Mouse (Mus musculus) forebrain, embryonic 10.5 days (tissue): Measurements from ENCODE around the gene Prr14. TPM values are rescaled to one million over a fixed set of nuclear protein-coding genes. Genes with fewer than 3 reads are reported as not detected.
"Not testable (repeated sequence)": the region's sequence is repeated elsewhere in the genome, so short reads cannot be mapped to it uniquely, and the experiment has no call there.

Experiments used
- DNase-seq: peaks from one replicate; pipeline ENCODE4 v3.0.0-alpha.2; 2017; ENCODE audit warnings: low spot score; ENCODE audit errors: extremely low spot score
- H3K27ac ChIP-seq: fragments of 300-500 bp; sonication (generic); 2 replicates; pipeline ENCODE4 v1.5.1; 2016; ENCODE audit warnings: mild to moderate bottlenecking
- H3K27me3 ChIP-seq: fragments of 300-500 bp; sonication (generic); 2 replicates; pipeline ENCODE4 v1.6.1; 2016; ENCODE audit warnings: mild to moderate bottlenecking; ENCODE audit not compliant: poor library complexity, severe bottlenecking
- H3K36me3 ChIP-seq: fragments of 300-500 bp; sonication (generic); replicated peaks from 2 replicates; pipeline ENCODE4 v1.6.1; 2016; ENCODE audit warnings: mild to moderate bottlenecking, moderate library complexity
- H3K4me1 ChIP-seq: fragments of 300-500 bp; sonication (generic); 2 replicates; pipeline ENCODE4 v1.6.1; 2016
- H3K4me3 ChIP-seq: fragments of 300-500 bp; sonication (generic); 2 replicates; pipeline ENCODE4 v1.5.1; 2016; ENCODE audit warnings: mild to moderate bottlenecking, moderate library complexity
- H3K9me3 ChIP-seq: fragments of 300-500 bp; sonication (generic); 2 replicates; pipeline ENCODE4 v1.6.1; 2016; ENCODE audit warnings: mild to moderate bottlenecking, moderate library complexity
- WGBS: fragments of 180-500 bp; shearing (Covaris S2); methylation state at CpG from one replicate; pipeline ENCODE4 v1.1.7; 2016; 5-methylcytosine and 5-hydroxymethylcytosine counted together
- polyA plus RNA-seq: library from polyadenylated mRNA; unstranded; fragments of >200 nt; fragmentation: Nextera tagmentation; extraction: Ambion mirVana; gene quantifications from 2 replicates; pipeline ENCODE4 v1.2.1, GENCODE M21; 2016

Prr14 gene
- polyA plus RNA-seq, 1 experiment from 2014 or later, result 47.3 TPM

DNA sequence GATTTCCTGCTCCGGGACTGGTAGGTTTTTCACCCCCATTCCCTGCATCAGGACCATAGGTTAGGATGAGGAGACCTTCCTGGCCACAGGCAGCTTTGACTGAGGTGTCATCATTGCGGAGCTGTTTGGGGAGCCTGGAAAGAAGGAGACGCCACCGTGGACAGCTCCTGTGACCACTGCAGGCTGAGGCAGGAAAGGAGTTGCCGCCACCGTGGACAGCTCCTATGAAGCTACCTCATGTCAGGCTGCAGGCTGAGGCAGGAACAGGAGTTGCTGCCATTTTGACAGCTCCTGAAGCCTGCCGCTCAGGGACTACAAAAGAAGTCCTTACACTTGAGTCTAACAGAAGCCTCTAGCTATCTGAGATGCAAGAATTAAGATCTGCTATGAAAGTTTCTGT is 4.5 kb upstream of the Prr14 start:
- Histone ChIP-seq H3K27me3 (no peaks in the 10 kb centered on the region), H3K36me3 (peaks cover 91% of the 10 kb centered on the region), H3K9me3 (peaks cover 17% of the 10 kb centered on the region), H3K27ac (no peak overlapping the region), H3K4me1 (peaks cover 29% of the 10 kb centered on the region), H3K4me3 (no peak overlapping the region)
- DNase-seq, result no peak
- 94% methylated on average over 7 of the region's 7 CpGs for WGBS

DNA sequence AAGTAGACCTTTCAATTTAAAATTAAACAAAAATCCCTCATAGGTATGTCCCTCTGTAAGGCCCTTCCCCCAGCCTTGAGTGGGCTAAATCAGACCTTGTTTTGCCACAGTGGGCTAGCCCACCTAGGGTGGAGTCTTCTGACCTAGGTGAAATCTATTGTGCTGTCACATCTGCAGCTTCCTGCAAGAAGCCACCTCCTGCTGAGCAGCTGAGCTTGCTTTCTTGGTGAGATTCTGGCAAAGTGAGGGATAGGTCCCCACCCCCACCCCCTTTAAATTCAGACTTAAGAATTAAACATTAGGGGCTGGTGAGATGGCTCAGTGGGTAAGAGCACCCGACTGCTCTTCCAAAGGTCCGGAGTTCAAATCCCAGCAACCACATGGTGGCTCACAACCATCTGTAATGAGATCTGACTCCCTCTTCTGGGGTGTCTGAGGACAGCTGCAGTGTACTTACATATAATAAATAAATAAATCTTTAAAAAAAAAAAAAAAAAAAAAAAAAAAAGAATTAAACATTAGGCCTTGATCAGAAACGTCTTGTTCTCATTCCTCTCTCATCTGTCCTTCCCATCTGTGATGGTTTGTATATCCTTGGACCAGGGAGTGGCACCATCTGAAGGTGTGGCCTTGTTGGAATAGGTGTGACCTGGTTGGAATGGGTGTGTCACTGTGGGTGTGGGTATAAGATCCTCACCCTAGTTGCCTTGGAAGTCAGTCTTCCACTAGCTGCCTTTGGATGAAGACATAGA is 864 bp upstream of the Prr14 start:
- H3K4me3 ChIP-seq, DNase-seq, H3K27me3 ChIP-seq, H3K27ac ChIP-seq, H3K4me1 ChIP-seq: not testable (repeated sequence)
- 86% methylated on average over 3 of the region's 3 CpGs for WGBS
- peaks cover 17% of the 10 kb centered on the region for H3K9me3 ChIP-seq
- peaks cover 92% of the 10 kb centered on the region for H3K36me3 ChIP-seq

DNA sequence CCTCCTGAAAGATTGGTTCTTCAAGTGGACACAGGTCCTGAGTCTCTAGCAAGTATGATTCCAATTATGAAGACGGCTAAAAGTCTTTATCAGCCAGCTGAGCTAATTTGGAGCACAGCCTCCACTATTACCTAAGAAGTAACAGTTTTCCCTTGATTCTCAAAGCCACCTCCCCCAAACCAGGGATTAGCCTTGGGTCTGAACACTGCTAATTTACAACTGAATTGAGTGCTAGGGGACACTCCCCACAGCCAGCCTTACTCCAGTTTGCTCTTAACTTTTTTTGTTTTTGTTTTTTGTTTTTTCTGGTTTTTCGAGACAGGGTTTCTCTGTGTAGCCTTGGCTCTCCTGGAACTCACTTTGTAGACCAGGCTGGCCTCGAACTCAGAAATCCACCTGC is 5.8 kb downstream of the Prr14 start:
- 88% methylated on average over 3 of the region's 3 CpGs for WGBS
- Histone ChIP-seq H3K4me1 (peaks cover 9% of the 10 kb centered on the region), H3K27ac (no peak overlapping the region), H3K4me3 (no peak overlapping the region), H3K27me3 (no peaks in the 10 kb centered on the region), H3K36me3 (peaks cover 93% of the 10 kb centered on the region), H3K9me3 (peaks cover 7% of the 10 kb centered on the region; the same call in 1 of the 2 replicates)
- no peak for DNase-seq

DNA sequence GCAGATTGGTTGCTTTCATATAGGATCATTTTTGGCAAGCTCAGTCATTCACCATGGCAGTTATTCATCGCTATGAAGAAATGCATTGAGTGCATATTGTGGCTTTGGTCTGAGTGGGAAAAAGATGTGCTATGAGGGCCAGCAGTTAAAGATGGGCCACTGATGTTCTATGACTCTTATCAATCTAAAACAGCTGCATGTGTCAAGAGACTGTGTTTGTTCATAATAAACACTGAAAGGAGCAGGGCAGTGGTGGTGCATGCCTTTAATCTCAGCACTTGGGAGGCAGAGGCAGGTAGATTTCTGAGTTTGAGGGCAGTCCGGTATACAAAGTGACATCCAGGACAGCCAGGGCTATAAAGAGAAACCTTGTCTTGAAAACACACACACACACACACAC is 6.3 kb downstream of the Prr14 start:
- not testable (repeated sequence) for H3K4me3 ChIP-seq, H3K27ac ChIP-seq, H3K27me3 ChIP-seq, H3K9me3 ChIP-seq, DNase-seq
- peaks cover 88% of the 10 kb centered on the region for H3K36me3 ChIP-seq
- 99% methylated on average over 2 of the region's 2 CpGs for WGBS
- peaks cover 10% of the 10 kb centered on the region for H3K4me1 ChIP-seq

DNA sequence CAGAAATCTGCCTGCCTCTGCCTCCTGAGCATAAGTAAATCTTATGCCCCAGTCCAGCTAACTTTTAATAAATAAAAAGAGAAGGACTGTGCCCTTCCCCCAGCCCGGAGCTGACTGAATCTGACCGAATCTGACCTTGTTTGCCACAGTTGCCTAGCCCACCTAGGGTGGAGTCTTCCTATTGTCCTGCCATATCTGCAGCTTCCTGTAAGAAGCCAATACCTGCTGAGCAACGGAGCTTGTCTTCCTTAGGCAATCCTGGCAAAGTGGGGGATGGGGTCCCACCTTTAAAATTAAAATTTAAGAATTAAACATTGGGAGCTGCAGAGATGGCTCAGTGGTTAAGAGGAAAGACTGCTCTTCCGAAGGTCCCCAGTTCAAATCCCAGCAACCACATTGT is 7.2 kb downstream of the Prr14 start:
- no peak for DNase-seq
- H3K4me1 ChIP-seq, result peaks cover 12% of the 10 kb centered on the region
- H3K27me3 ChIP-seq, result no peaks in the 10 kb centered on the region
- H3K27ac ChIP-seq, result no peak overlapping the region
- 90% methylated on average over 4 of the region's 4 CpGs for WGBS
- H3K9me3 ChIP-seq, result peaks cover 7% of the 10 kb centered on the region; the same call in 1 of the 2 replicates
- no peak overlapping the region for H3K4me3 ChIP-seq
- peaks cover 79% of the 10 kb centered on the region for H3K36me3 ChIP-seq

DNA sequence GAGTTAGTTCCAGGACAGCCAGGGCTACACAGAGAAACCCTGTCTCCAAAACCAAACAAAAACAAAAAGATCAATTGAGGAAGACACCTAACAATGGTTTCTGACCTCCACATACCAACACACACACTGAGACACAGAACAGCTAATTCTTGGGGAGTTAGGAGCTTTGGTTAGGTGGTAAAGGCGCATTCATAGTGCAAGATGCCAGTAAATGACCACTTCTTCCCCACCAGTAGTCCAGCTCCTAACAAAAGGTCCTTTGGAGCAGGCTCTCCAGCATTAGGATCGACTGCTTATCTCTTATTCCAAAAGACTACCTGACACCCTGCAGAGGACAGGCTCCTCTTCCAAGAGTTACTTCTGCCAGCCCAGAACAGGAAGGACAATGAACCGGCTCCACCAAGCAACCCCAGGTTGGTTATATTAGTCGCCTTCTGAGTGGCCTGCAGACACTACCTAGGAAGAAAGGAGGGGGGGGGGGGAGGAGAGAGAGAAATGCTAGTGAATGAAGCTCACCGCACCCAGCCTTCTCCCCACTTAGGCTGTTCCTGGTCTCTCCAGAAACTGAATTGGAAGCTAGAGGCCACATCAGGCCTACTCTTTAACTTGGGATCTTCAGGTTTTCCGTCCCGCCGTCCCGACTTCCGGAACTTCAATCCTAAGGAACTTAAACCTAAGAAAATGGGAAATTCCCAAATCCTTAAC is 10.8 kb downstream of the Prr14 start:
- peak; percentile 50 for DNase-seq
- H3K9me3 ChIP-seq, result peaks cover 7% of the 10 kb centered on the region; the same call in 1 of the 2 replicates
- H3K36me3 ChIP-seq, result peaks cover 70% of the 10 kb centered on the region

DNA sequence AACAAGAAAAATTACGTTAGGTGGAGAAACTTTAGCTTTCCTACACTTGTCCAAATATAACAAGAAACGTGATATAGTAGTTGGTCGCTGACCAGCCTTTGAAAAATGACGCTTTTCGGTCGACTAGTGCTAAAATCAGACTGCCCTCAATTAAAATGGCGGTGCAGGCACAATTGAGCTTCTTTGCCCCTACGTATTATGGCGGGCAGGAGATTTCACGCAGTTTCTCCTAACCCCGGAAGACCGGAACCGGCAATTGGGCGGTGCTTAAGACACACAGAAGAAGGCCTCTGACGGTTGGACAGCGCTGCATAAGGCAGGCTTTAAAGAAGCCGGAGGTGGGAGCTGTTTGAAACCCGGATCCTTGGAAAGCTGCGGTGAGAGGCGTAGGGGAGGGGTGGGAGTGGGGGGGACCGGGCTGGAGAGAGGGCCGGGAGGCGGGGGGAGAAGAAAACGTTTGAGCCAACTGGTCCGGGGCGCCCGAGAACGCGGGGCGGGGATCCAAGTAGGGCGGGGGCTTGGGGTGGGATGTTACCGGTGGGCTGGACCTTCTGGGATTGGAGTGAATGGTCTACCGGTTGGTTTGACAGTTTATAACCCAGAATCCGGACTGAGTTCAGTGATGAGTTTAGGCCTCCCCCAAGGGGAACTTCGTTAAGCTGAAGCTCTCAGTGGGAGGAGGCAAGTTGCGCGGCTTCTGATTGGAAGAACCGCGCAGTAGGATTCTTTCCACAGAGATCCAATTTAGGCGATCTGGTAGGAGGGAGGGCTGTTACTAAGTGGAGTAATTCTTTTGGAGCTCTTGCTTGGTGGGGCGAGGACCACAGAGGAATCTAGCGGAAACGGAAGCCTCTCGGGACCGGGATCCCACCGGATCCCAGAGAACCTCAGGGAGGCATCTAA is 11.6 kb downstream of the Prr14 start:
- H3K27me3 ChIP-seq, result no peaks in the 10 kb centered on the region
- peak; percentile 94 for DNase-seq
- WGBS, result under 1% methylated on average over 45 of the region's 46 CpGs
- H3K36me3 ChIP-seq, result peaks cover 70% of the 10 kb centered on the region
- peaks cover 28% of the 10 kb centered on the region for H3K4me1 ChIP-seq
- peak overlapping the region; percentile 95 for H3K4me3 ChIP-seq
- H3K27ac ChIP-seq, result peak overlapping the region; percentile 97
- H3K9me3 ChIP-seq, result peaks cover 7% of the 10 kb centered on the region; the same call in 1 of the 2 replicates

More for the DNA sequence above, 10.8 kb downstream of the Prr14 start:
- no peaks in the 10 kb centered on the region for H3K27me3 ChIP-seq
- H3K4me1 ChIP-seq, result peaks cover 28% of the 10 kb centered on the region
- H3K27ac ChIP-seq, result peak overlapping the region; percentile 97
- WGBS, result 10% methylated on average over 10 of the region's 10 CpGs
- peak overlapping the region; percentile 95 for H3K4me3 ChIP-seq

DNA sequence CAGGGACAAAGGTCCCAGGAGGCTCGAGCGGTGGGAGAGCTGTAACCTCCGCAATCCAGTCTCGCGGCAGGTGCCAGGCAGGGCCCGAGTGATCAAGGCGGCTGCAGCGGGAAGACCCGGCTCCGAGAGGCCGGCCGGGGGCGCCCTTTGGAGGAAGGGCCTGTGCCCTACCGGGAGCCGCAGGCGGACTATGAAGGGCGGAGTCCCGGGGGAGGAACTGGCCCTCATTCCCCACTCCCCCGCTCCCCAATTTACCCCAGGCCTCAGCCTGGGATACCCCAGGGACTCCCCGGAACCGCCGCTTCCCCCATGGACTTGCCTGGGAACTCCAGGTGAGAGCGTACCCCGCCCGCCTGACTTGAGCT is 12.2 kb downstream of the Prr14 start:
- peaks cover 70% of the 10 kb centered on the region for H3K36me3 ChIP-seq
- H3K27ac ChIP-seq, result peak overlapping the region; percentile 97
- under 1% methylated on average over 25 of the region's 25 CpGs for WGBS
- H3K4me3 ChIP-seq, result peak overlapping the region; percentile 95
- DNase-seq, result no peak
- H3K9me3 ChIP-seq, result peaks cover 5% of the 10 kb centered on the region; the same call in 1 of the 2 replicates
- H3K4me1 ChIP-seq, result peaks cover 32% of the 10 kb centered on the region
- no peaks in the 10 kb centered on the region for H3K27me3 ChIP-seq

DNA sequence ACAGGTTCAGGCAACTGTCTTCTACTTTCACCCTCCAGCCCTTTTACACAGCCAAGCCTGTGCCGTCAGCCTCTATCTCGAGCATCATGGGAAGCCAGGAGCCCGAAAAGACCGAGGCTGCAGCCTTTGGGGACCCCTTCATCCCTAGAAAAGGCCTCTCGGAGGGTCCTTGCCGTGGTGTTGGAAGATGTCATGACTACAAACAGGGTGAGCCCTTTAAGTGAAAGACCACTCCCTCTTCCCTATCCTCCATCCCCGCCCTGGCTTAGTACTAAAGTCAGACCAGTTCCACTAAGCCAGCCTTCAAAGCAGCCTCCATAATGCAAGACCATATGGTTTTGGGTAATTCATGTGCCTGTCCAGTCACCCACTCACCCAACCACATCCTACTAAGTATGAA is 12.6 kb downstream of the Prr14 start:
- DNase-seq, result no peak
- no peaks in the 10 kb centered on the region for H3K27me3 ChIP-seq
- H3K4me1 ChIP-seq, result peaks cover 36% of the 10 kb centered on the region
- peak overlapping the region; percentile 95 for H3K4me3 ChIP-seq
- WGBS, result 3% methylated on average over 7 of the region's 7 CpGs
- H3K27ac ChIP-seq, result peak overlapping the region; percentile 97
- H3K36me3 ChIP-seq, result peaks cover 70% of the 10 kb centered on the region
- H3K9me3 ChIP-seq, result peaks cover 5% of the 10 kb centered on the region; the same call in 1 of the 2 replicates

DNA sequence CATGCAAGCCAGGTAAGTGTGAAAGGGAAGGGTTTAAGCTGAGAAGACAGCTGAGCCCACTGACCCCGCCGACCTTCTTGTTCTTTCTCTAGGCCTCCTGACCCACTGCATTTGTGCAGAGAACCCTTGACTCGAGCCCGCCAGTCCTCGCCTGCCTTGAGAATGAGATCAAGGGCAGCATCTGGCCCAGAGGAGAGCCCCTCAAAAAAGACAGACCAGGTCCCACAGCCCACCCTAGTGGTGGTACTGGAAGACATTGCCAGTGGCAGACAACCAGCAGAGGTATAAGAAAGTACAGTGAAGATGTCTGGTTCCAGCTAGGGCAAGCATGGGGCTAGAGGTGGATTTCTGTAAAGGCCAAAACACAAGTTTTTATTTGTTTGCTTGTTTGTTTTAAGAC is 14.3 kb downstream of the Prr14 start:
- H3K27ac ChIP-seq, result no peak overlapping the region
- H3K4me3 ChIP-seq, result peak overlapping the region; percentile 18; the same call in 1 of the 2 replicates
- 88% methylated on average over 5 of the region's 5 CpGs for WGBS
- no peaks in the 10 kb centered on the region for H3K27me3 ChIP-seq
- H3K9me3 ChIP-seq, result no peaks in the 10 kb centered on the region; the same call in 1 of the 2 replicates
- peaks cover 44% of the 10 kb centered on the region for H3K4me1 ChIP-seq
- no peak for DNase-seq
- H3K36me3 ChIP-seq, result peaks cover 57% of the 10 kb centered on the region

DNA sequence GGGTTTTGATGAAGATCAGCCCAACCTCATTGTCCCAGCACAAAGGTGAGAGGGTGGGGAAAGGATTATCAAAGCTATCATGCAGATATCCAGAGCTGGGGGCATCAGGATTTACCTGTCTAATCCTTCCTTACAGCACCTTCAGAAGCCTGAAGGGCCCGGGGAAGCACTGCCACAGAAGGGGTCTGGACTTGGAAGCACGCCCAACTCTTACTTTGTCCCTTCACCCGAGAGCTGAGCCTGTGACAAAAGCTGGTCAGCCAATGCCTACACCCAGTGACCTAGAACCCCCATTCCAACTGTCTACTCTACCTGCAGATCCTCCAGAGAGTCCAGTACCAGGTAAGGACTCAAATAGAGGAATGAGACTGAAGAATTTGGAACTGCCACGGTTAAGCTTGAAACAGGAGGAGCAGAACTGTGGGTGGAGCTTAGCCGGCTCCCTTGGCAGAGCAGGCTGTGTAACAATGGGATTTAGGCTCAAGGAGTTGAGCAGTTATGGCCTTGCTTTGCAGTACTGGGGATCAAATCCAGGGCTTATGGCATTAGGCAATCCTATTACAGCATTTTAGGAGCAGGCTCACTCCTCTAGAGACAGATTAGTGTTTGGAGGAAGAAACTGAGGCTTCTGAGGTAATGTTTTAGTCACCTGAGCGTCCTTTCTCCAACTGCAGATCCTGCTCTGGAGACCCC is 15.1 kb downstream of the Prr14 start:
- no peak for DNase-seq
- H3K4me3 ChIP-seq, result no peak overlapping the region
- H3K27me3 ChIP-seq, result no peaks in the 10 kb centered on the region
- H3K27ac ChIP-seq, result no peak overlapping the region
- H3K36me3 ChIP-seq, result peaks cover 49% of the 10 kb centered on the region
- peaks cover 44% of the 10 kb centered on the region for H3K4me1 ChIP-seq
- 88% methylated on average over 6 of the region's 6 CpGs for WGBS
- no peaks in the 10 kb centered on the region for H3K9me3 ChIP-seq

DNA sequence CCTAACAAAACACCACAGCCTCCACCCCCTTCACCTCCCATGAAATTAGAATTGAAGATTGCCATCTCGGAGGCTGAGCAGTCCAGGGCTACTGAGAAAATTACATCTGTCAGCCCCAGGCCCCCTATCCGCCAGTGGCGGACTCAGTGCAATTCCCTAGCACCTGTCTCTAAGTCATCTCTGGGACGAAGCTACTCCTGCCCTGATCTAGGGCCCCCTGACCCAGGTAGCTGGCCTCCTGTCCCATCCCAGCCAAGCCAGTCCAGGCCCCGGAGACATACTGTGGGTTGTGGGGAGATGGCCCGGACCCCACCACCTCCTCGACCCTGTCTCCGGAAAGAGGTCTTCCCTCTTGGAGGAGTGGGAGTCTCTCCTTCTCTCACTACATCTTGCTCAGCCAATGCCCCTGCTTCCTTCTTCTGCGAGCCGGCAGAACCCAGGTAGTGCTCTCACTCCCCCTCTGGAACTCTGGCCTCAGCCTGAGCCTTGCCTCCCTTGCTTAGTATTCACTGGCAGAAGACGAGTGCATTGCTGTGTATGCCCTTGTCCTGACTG is 15.9 kb downstream of the Prr14 start:
- Histone ChIP-seq H3K4me3 (0 out of 2 replicates have a peak overlapping the region, but pooled peaks have one; percentile 11), H3K36me3 (peaks cover 52% of the 10 kb centered on the region), H3K27me3 (no peaks in the 10 kb centered on the region), H3K4me1 (peaks cover 45% of the 10 kb centered on the region), H3K9me3 (no peaks in the 10 kb centered on the region), H3K27ac (no peak overlapping the region)
- no peak for DNase-seq
- WGBS, result 93% methylated on average over 11 of the region's 11 CpGs
